Mouse (Mus musculus) heart, embryonic 15.5 days (tissue): Measurements from ENCODE around the gene Fntb. TPM values are rescaled to one million over a fixed set of nuclear protein-coding genes. Genes with fewer than 3 reads are reported as not detected.
"Not testable (repeated sequence)": the region's sequence is repeated elsewhere in the genome, so short reads cannot be mapped to it uniquely, and the experiment has no call there.

ENCODE experiments used
- ATAC-seq: fragments of 200-750 bp; cut with Nextera tagmentation; replicated peaks from 2 replicates; pipeline ENCODE4 v1.8.0; 2017; ENCODE audit warnings: low read depth, moderate TSS enrichment; ENCODE audit not compliant: insufficient number of reproducible peaks, insufficient read depth, low FRiP score
- H3K27ac ChIP-seq: fragments of 300-500 bp; sonication (generic); 2 replicates; pipeline ENCODE4 v1.5.1; 2015; ENCODE audit warnings: mild to moderate bottlenecking, inconsistent platforms
- H3K27me3 ChIP-seq: fragments of 300-500 bp; sonication (generic); 2 replicates; pipeline ENCODE4 v1.6.1; 2015; ENCODE audit warnings: inconsistent platforms
- H3K36me3 ChIP-seq: fragments of 300-500 bp; sonication (generic); 2 replicates; pipeline ENCODE4 v1.6.1; 2015; ENCODE audit warnings: mild to moderate bottlenecking, inconsistent platforms
- H3K4me1 ChIP-seq: fragments of 300-500 bp; sonication (generic); replicated peaks from 2 replicates; pipeline ENCODE4 v1.6.1; 2015; ENCODE audit warnings: inconsistent platforms
- H3K4me2 ChIP-seq: fragments of 300-500 bp; sonication (generic); 2 replicates; pipeline ENCODE4 v1.6.1; 2015; ENCODE audit warnings: inconsistent platforms, mild to moderate bottlenecking, moderate library complexity
- H3K4me3 ChIP-seq: fragments of 300-500 bp; sonication (generic); 2 replicates; pipeline ENCODE4 v1.5.1; 2015; ENCODE audit warnings: mild to moderate bottlenecking, inconsistent platforms
- H3K9ac ChIP-seq: fragments of 300-500 bp; sonication (generic); 2 replicates; pipeline ENCODE4 v1.6.1; 2015; ENCODE audit warnings: mild to moderate bottlenecking, inconsistent platforms
- H3K9me3 ChIP-seq: fragments of 300-500 bp; sonication (generic); replicated peaks from 2 replicates; pipeline ENCODE4 v1.6.1; 2016; ENCODE audit warnings: inconsistent platforms
- WGBS: fragments of 180-500 bp; shearing (Covaris S2); methylation state at CpG from one replicate; pipeline ENCODE4 v1.1.7; 2015; ENCODE audit warnings: mixed read lengths; 5-methylcytosine and 5-hydroxymethylcytosine counted together
- polyA plus RNA-seq: library from polyadenylated mRNA; unstranded; fragments of >200 nt; fragmentation: Nextera tagmentation; extraction: Ambion mirVana; gene quantifications from 2 replicates; pipeline ENCODE4 v1.2.1, GENCODE M21; 2015

Fntb gene
- polyA plus RNA-seq, 1 experiment from 2014 or later = 20.8 TPM

GRCm38 (mm10) chr12:76839298-76839697 lies 73.9 kb downstream of the Fntb start:
- ATAC-seq = no peak
- Histone ChIP-seq H3K4me1 (peaks cover 6% of the 10 kb centered on the region), H3K27ac (no peak overlapping the region), H3K36me3 (no peaks in the 10 kb centered on the region), H3K9ac (no peak overlapping the region), H3K4me2 (no peak overlapping the region), H3K4me3 (no peak overlapping the region), H3K27me3 (no peaks in the 10 kb centered on the region), H3K9me3 (no peaks in the 10 kb centered on the region)
- 89% methylated on average over 4 of the region's 4 CpGs for WGBS

GRCm38 (mm10) chr12:76840081-76840480 lies 74.7 kb downstream of the Fntb start:
- Histone ChIP-seq H3K4me1 (peaks cover 6% of the 10 kb centered on the region), H3K4me2 (no peak overlapping the region), H3K9me3 (no peaks in the 10 kb centered on the region), H3K27me3 (no peaks in the 10 kb centered on the region), H3K36me3 (no peaks in the 10 kb centered on the region), H3K4me3 (no peak overlapping the region), H3K27ac (no peak overlapping the region), H3K9ac (no peak overlapping the region)
- no peak for ATAC-seq
- WGBS = 70% methylated on average over 6 of the region's 6 CpGs

- Histone ChIP-seq H3K9me3 (no peaks in the 10 kb centered on the region), H3K4me1 (no peaks in the 10 kb centered on the region), H3K36me3 (no peaks in the 10 kb centered on the region), H3K27me3 (no peaks in the 10 kb centered on the region), H3K4me3 (no peak overlapping the region), H3K9ac (no peak overlapping the region), H3K27ac (no peak overlapping the region), H3K4me2 (no peak overlapping the region)
- WGBS = 88% methylated on average over 15 of the region's 15 CpGs
- ATAC-seq = no peak
Measured at GRCm38 (mm10) chr12:76844346-76845061, 79.1 kb downstream of the Fntb start.

GRCm38 (mm10) chr12:76852419-76852818 lies 87.0 kb downstream of the Fntb start:
- Histone ChIP-seq H3K27ac (no peak overlapping the region), H3K4me1 (peaks cover 6% of the 10 kb centered on the region; the same call in 1 of the 2 replicates), H3K4me2 (no peak overlapping the region), H3K4me3 (no peak overlapping the region), H3K27me3 (no peaks in the 10 kb centered on the region), H3K36me3 (no peaks in the 10 kb centered on the region), H3K9ac (no peak overlapping the region), H3K9me3 (no peaks in the 10 kb centered on the region)
- WGBS = 90% methylated on average over 2 of the region's 2 CpGs
- no peak for ATAC-seq

GRCm38 (mm10) chr12:76853378-76854142 lies 88.2 kb downstream of the Fntb start:
- Histone ChIP-seq H3K4me2 (no peak overlapping the region), H3K27ac (no peak overlapping the region), H3K36me3 (no peaks in the 10 kb centered on the region), H3K9me3 (no peaks in the 10 kb centered on the region), H3K4me1 (peaks cover 6% of the 10 kb centered on the region; the same call in 1 of the 2 replicates), H3K9ac (no peak overlapping the region), H3K27me3 (no peaks in the 10 kb centered on the region), H3K4me3 (no peak overlapping the region)
- no peak for ATAC-seq
- WGBS = 85% methylated on average over 1 of the region's 1 CpGs

- H3K4me2 ChIP-seq = no peak overlapping the region
- 85% methylated on average over 10 of the region's 10 CpGs for WGBS
Measured at GRCm38 (mm10) chr12:76857087-76857486, 91.7 kb downstream of the Fntb start.

GRCm38 (mm10) chr12:76858788-76859187 lies 93.4 kb downstream of the Fntb start:
- H3K4me2 ChIP-seq, ATAC-seq, H3K4me3 ChIP-seq, H3K27me3 ChIP-seq, H3K27ac ChIP-seq, H3K9ac ChIP-seq, H3K4me1 ChIP-seq, H3K36me3 ChIP-seq, H3K9me3 ChIP-seq: not testable (repeated sequence)
- WGBS = 82% methylated on average over 6 of the region's 6 CpGs

More at GRCm38 (mm10) chr12:76857087-76857486, 91.7 kb downstream of the Fntb start:
- no peaks in the 10 kb centered on the region for H3K36me3 ChIP-seq
- no peak overlapping the region for H3K4me3 ChIP-seq
- H3K9ac ChIP-seq = no peak overlapping the region
- H3K27me3 ChIP-seq = no peaks in the 10 kb centered on the region
- H3K4me1 ChIP-seq = peaks cover 6% of the 10 kb centered on the region; the same call in 1 of the 2 replicates
- no peak for ATAC-seq
- no peak overlapping the region for H3K27ac ChIP-seq
- H3K9me3 ChIP-seq = no peaks in the 10 kb centered on the region

GRCm38 (mm10) chr12:76863651-76864050 lies 98.3 kb downstream of the Fntb start:
- no peak overlapping the region for H3K4me2 ChIP-seq
- no peaks in the 10 kb centered on the region for H3K9me3 ChIP-seq
- 83% methylated on average over 11 of the region's 11 CpGs for whole genome bisulfite sequencing
- H3K27me3 ChIP-seq = no peaks in the 10 kb centered on the region
- H3K36me3 ChIP-seq = 0 out of 2 replicates have a peak, but pooled peaks cover 3% of the 10 kb centered on the region
- no peak overlapping the region for H3K4me3 ChIP-seq
- H3K27ac ChIP-seq = no peak overlapping the region
- H3K9ac ChIP-seq = no peak overlapping the region
- peaks cover 22% of the 10 kb centered on the region for H3K4me1 ChIP-seq
- no peak for ATAC-seq

GRCm38 (mm10) chr12:76865266-76865665 lies 99.9 kb downstream of the Fntb start:
- no peaks in the 10 kb centered on the region for H3K27me3 ChIP-seq
- H3K9me3 ChIP-seq = no peaks in the 10 kb centered on the region
- ATAC-seq = no peak
- 0 out of 2 replicates have a peak, but pooled peaks cover 3% of the 10 kb centered on the region for H3K36me3 ChIP-seq
- 71% methylated on average over 13 of the region's 13 CpGs for WGBS
- H3K4me3 ChIP-seq = no peak overlapping the region
- H3K4me2 ChIP-seq = no peak overlapping the region
- H3K27ac ChIP-seq = no peak overlapping the region
- peaks cover 22% of the 10 kb centered on the region for H3K4me1 ChIP-seq
- H3K9ac ChIP-seq = no peak overlapping the region

- WGBS = 64% methylated on average over 10 of the region's 10 CpGs
- Histone ChIP-seq H3K27me3 (no peaks in the 10 kb centered on the region), H3K9ac (no peak overlapping the region), H3K4me2 (no peak overlapping the region), H3K9me3 (no peaks in the 10 kb centered on the region), H3K36me3 (0 out of 2 replicates have a peak, but pooled peaks cover under 1% of the 10 kb centered on the region), H3K4me3 (no peak overlapping the region), H3K27ac (no peak overlapping the region), H3K4me1 (peaks cover 24% of the 10 kb centered on the region)
- ATAC-seq = no peak
Measured at GRCm38 (mm10) chr12:76867586-76868280, 102.3 kb downstream of the Fntb start.

GRCm38 (mm10) chr12:76868463-76869198 lies 103.2 kb downstream of the Fntb start:
- Histone ChIP-seq H3K27ac (no peak overlapping the region), H3K36me3 (no peaks in the 10 kb centered on the region), H3K9me3 (no peaks in the 10 kb centered on the region), H3K4me3 (no peak overlapping the region), H3K9ac (no peak overlapping the region), H3K4me2 (no peak overlapping the region), H3K27me3 (no peaks in the 10 kb centered on the region), H3K4me1 (peaks cover 31% of the 10 kb centered on the region)
- WGBS = 75% methylated on average over 14 of the region's 14 CpGs
- no peak for ATAC-seq
